Mouse (Mus musculus): ENCODE measurements around the gene Eif2s3y. TPM values are rescaled to one million over a fixed set of nuclear protein-coding genes. Genes with fewer than 3 reads are reported as not detected.

Eif2s3y gene
- 156 TPM for polyA plus RNA-seq (2014; fragmentation: Illumina TruSeq; extraction: RNeasy Lipid Tissue Mini Kit (QIAGEN cat#74804); ENCODE audit: low read depth, low replicate concordance)

DNA sequence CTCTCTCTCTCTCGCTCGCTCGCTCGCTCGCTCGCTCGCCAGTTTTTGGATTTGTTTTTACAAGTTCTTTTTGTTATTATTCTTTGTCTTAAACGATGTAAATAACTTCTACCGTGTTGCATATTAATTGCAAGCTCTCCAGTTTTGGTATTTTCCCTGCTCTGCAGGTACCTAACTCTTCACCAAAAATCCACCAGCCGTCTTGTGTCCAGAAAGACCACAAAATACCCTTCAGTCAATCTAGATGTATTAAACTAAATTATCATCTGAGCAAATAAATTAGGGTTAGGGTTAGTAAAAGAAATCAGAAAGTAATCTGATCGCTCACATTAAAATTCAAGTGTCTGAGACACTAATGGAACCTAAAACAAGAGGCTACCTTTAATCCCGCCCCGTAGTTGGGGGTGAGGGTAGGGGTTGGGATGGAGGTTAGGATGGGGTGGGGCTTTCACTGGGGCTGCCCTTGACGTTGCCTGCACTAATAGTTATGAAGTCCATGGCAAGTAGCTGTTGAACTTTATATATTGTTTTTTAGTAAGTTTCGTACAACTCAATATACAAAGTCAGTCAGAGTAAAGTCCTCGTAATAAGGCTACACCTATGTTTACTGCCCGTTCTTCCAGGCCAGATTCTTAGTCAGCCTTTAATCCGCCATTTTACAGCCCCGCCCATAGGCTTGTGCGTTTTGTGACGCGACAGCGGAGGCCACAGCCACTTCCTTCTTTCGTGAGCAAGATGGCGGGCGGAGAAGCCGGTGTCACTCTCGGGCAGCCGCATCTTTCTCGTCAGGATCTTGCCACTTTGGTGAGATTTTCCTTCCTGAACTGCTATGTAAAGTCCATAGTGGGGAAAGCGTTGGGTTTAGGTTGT lies at the start of gene Eif2s3y:
TSS of gene Eif2s3y (plus strand) at position 662 of the 870 bp plus-strand sequence.

Other genes starting within 250 kb of the Eif2s3y start
- 16.0 TPM for gene Zfy1, start 213.1 kb upstream of the Eif2s3y start, polyA plus RNA-seq (2014; fragmentation: Illumina TruSeq; extraction: RNeasy Lipid Tissue Mini Kit (QIAGEN cat#74804); ENCODE audit: low read depth, low replicate concordance)
- gene Uba1y, start 191.9 kb upstream of the Eif2s3y start, polyA plus RNA-seq (2014; fragmentation: Illumina TruSeq; extraction: RNeasy Lipid Tissue Mini Kit (QIAGEN cat#74804); ENCODE audit: low read depth, low replicate concordance), result 10.6 TPM
- gene Kdm5d, start 112.8 kb upstream of the Eif2s3y start, polyA plus RNA-seq (2014; fragmentation: Illumina TruSeq; extraction: RNeasy Lipid Tissue Mini Kit (QIAGEN cat#74804); ENCODE audit: low read depth, low replicate concordance), result 6.2 TPM
- 14.7 TPM for gene Uty, start 235.2 kb downstream of the Eif2s3y start, polyA plus RNA-seq (2014; fragmentation: Illumina TruSeq; extraction: RNeasy Lipid Tissue Mini Kit (QIAGEN cat#74804); ENCODE audit: low read depth, low replicate concordance)

Measured in testis, adult 10 weeks (tissue).